Mouse (Mus musculus): ENCODE data around the gene Cox6b2. TPM values are rescaled to one million over a fixed set of nuclear protein-coding genes. Genes with fewer than 3 reads are reported as not detected.

Cox6b2 gene
- polyA plus RNA-seq, 1 experiment from 2014 or later: 50.6 TPM

Other genes starting within 250 kb of the Cox6b2 start
- gene Tnnt1, start 236.7 kb downstream of the Cox6b2 start, polyA plus RNA-seq (2015; fragmentation: Nextera tagmentation; extraction: Ambion mirVana): 23.0 and 23.2 TPM in 2 replicates
- gene Tnni3, start 228.9 kb downstream of the Cox6b2 start, polyA plus RNA-seq (2015; fragmentation: Nextera tagmentation; extraction: Ambion mirVana): 1.6 TPM in 2 replicates
- gene Dnaaf3, start 220.6 kb downstream of the Cox6b2 start, polyA plus RNA-seq (2015; fragmentation: Nextera tagmentation; extraction: Ambion mirVana): 1.1 and 1.3 TPM in 2 replicates
- 5.9 and 6.8 TPM in 2 replicates for gene Syt5, start 205.6 kb downstream of the Cox6b2 start, polyA plus RNA-seq (2015; fragmentation: Nextera tagmentation; extraction: Ambion mirVana)
- gene Ptprh, start 149.1 kb downstream of the Cox6b2 start, polyA plus RNA-seq (2015; fragmentation: Nextera tagmentation; extraction: Ambion mirVana): 3.0 and 4.7 TPM in 2 replicates
- 16.3 and 23.2 TPM in 2 replicates for gene Tmem86b, start 121.7 kb downstream of the Cox6b2 start, polyA plus RNA-seq (2015; fragmentation: Nextera tagmentation; extraction: Ambion mirVana)
- gene Ppp6r1, start 94.1 kb downstream of the Cox6b2 start, polyA plus RNA-seq (2015; fragmentation: Nextera tagmentation; extraction: Ambion mirVana): 2.6 and 2.9 TPM in 2 replicates
- gene Hspbp1, start 68.0 kb downstream of the Cox6b2 start, polyA plus RNA-seq (2015; fragmentation: Nextera tagmentation; extraction: Ambion mirVana): 84.9 and 95.4 TPM in 2 replicates
- gene Brsk1, start 62.5 kb downstream of the Cox6b2 start, polyA plus RNA-seq (2015; fragmentation: Nextera tagmentation; extraction: Ambion mirVana): 0.86 and 1.4 TPM in 2 replicates
- gene Tmem150b, start 27.8 kb downstream of the Cox6b2 start, polyA plus RNA-seq (2015; fragmentation: Nextera tagmentation; extraction: Ambion mirVana): 4.4 and 5.4 TPM in 2 replicates
- gene Kmt5c, start 13.0 kb downstream of the Cox6b2 start, polyA plus RNA-seq (2015; fragmentation: Nextera tagmentation; extraction: Ambion mirVana): 66.7 and 76.0 TPM in 2 replicates
- not detected in 2 replicates for gene Fam71e2, start 18.2 kb upstream of the Cox6b2 start, polyA plus RNA-seq (2015; fragmentation: Nextera tagmentation; extraction: Ambion mirVana)
- 0.09 TPM in 1 of 2 replicates, not detected in the other for gene Il11, start 29.8 kb upstream of the Cox6b2 start, polyA plus RNA-seq (2015; fragmentation: Nextera tagmentation; extraction: Ambion mirVana)
- gene Tmem190, start 29.8 kb upstream of the Cox6b2 start, polyA plus RNA-seq (2015; fragmentation: Nextera tagmentation; extraction: Ambion mirVana): 0.75 and 1.0 TPM in 2 replicates
- gene Tmem238, start 36.6 kb upstream of the Cox6b2 start, polyA plus RNA-seq (2015; fragmentation: Nextera tagmentation; extraction: Ambion mirVana): 32.8 and 35.9 TPM in 2 replicates
- gene Rpl28, start 39.8 kb upstream of the Cox6b2 start, polyA plus RNA-seq (2015; fragmentation: Nextera tagmentation; extraction: Ambion mirVana): 320 and 345 TPM in 2 replicates
- gene Ube2s, start 59.5 kb upstream of the Cox6b2 start, polyA plus RNA-seq (2015; fragmentation: Nextera tagmentation; extraction: Ambion mirVana): 238 and 256 TPM in 2 replicates
- 0.12 and 0.15 TPM in 2 replicates for gene Shisa7, start 91.6 kb upstream of the Cox6b2 start, polyA plus RNA-seq (2015; fragmentation: Nextera tagmentation; extraction: Ambion mirVana)
- gene Isoc2b, start 117.2 kb upstream of the Cox6b2 start, polyA plus RNA-seq (2015; fragmentation: Nextera tagmentation; extraction: Ambion mirVana): 17.8 and 22.9 TPM in 2 replicates
- gene Isoc2a, start 124.1 kb upstream of the Cox6b2 start, polyA plus RNA-seq (2015; fragmentation: Nextera tagmentation; extraction: Ambion mirVana): 1.4 TPM in 2 replicates
- gene Gm36210, start 153.4 kb upstream of the Cox6b2 start, polyA plus RNA-seq (2015; fragmentation: Nextera tagmentation; extraction: Ambion mirVana): not detected in 2 replicates
- gene Zfp628, start 162.1 kb upstream of the Cox6b2 start, polyA plus RNA-seq (2015; fragmentation: Nextera tagmentation; extraction: Ambion mirVana): 2.7 TPM in 2 replicates
- 3.1 and 3.6 TPM in 2 replicates for gene Nat14, start 168.9 kb upstream of the Cox6b2 start, polyA plus RNA-seq (2015; fragmentation: Nextera tagmentation; extraction: Ambion mirVana)
- 3.6 and 3.7 TPM in 2 replicates for gene Ssc5d, start 172.7 kb upstream of the Cox6b2 start, polyA plus RNA-seq (2015; fragmentation: Nextera tagmentation; extraction: Ambion mirVana)
- gene Sbk2, start 211.3 kb upstream of the Cox6b2 start, polyA plus RNA-seq (2015; fragmentation: Nextera tagmentation; extraction: Ambion mirVana): 0.56 and 0.58 TPM in 2 replicates
- not detected in 2 replicates for gene Sbk3, start 218.1 kb upstream of the Cox6b2 start, polyA plus RNA-seq (2015; fragmentation: Nextera tagmentation; extraction: Ambion mirVana)
- gene Zfp579, start 243.1 kb upstream of the Cox6b2 start, polyA plus RNA-seq (2015; fragmentation: Nextera tagmentation; extraction: Ambion mirVana): 20.3 and 21.7 TPM in 2 replicates

All from intestine, embryonic 16.5 days (tissue).